Mouse (Mus musculus) bone marrow, adult 2 months (tissue): ENCODE measurements around the gene Tal1. TPM values are rescaled to one million over a fixed set of nuclear protein-coding genes. Genes with fewer than 3 reads are reported as not detected.

ENCODE experiments used
- H3K27ac ChIP-seq: fragments of 200-500 bp; 2 replicates; pipeline ENCODE4 v1.5.1; 2012; ENCODE audit warnings: low read depth, mild to moderate bottlenecking, control low read depth, inconsistent platforms, low read length; ENCODE audit not compliant: control insufficient read depth, poor library complexity, insufficient read depth
- H3K4me1 ChIP-seq: fragments of 200-500 bp; 2 replicates; pipeline ENCODE4 v1.6.1; 2011; ENCODE audit warnings: low read length; ENCODE audit not compliant: control insufficient read depth, insufficient read depth
- H3K4me3 ChIP-seq: fragments of 200-500 bp; replicated peaks from 2 replicates; pipeline ENCODE3; 2011; ENCODE audit warnings: mild to moderate bottlenecking, low read depth, low read length, control low read depth; ENCODE audit not compliant: control insufficient read depth
- CTCF ChIP-seq: fragments of 200-500 bp; IDR thresholded peaks from 2 replicates; pipeline ENCODE4 v1.5.1; 2011; ENCODE audit warnings: low read length, control low read depth; ENCODE audit not compliant: control insufficient read depth, insufficient read depth
- POLR2A ChIP-seq: fragments of 200-500 bp; IDR thresholded peaks from 2 replicates; pipeline ENCODE4 v1.6.1; 2011; ENCODE audit warnings: low read depth, mild to moderate bottlenecking, control low read depth, low read length, borderline replicate concordance; ENCODE audit not compliant: control insufficient read depth
- WGBS: fragments of 180-500 bp; shearing (Covaris S2); methylation state at CpG from one replicate; pipeline ENCODE4 v1.1.7; 2018; 5-methylcytosine and 5-hydroxymethylcytosine counted together
- polyA plus RNA-seq: library from polyadenylated mRNA; stranded (reverse); fragments of >200 nt; gene quantifications from 2 replicates; pipeline ENCODE4 v1.2.4, GENCODE M21; 2011; ENCODE audit warnings: low replicate concordance; ENCODE audit not compliant: missing spikeins, insufficient read depth, insufficient read length

The Tal1 gene
- polyA plus RNA-seq, 1 experiment: 68.4 TPM

GRCm38 (mm10) chr4:115113266-115113665 is 57.0 kb downstream of the Tal1 start:
- Histone ChIP-seq H3K27ac (no peak overlapping the region), H3K4me3 (no peak overlapping the region), H3K4me1 (no peaks in the 10 kb centered on the region; the same call in 1 of the 2 replicates)
- 32% methylated on average over 5 of the region's 5 CpGs for WGBS
- TF ChIP-seq POLR2A (no peak), CTCF (no peak)

- H3K27ac ChIP-seq: peak overlapping the region; percentile 68
- peaks cover 3% of the 10 kb centered on the region for H3K4me1 ChIP-seq
- TF ChIP-seq POLR2A (no peak), CTCF (no peak)
- H3K4me3 ChIP-seq: no peak overlapping the region
- 47% methylated on average over 3 of the region's 3 CpGs for WGBS
Measured at GRCm38 (mm10) chr4:115119642-115120041, 63.4 kb downstream of the Tal1 start.

DNA sequence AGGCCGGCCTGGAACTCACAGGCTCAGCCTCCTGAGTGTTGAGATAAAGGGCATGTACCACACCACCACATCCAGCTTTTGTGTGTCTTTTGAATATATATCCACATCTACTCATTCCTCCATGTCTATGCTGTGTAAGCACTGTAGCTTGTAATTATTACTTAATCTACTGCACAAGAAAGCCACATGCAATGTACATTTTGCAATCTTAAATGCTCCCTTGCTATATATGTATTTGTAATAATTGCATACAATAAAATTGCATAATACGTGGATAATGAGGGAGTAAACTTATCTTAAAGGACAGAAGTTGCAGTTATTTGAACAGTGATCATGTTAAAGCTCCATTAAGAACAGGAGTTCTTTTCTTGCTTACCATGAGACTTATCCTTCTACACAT is 64.9 kb downstream of the Tal1 start:
- Histone ChIP-seq H3K4me1 (peaks cover 3% of the 10 kb centered on the region), H3K4me3 (no peak overlapping the region), H3K27ac (no peak overlapping the region)
- 57% methylated on average over 2 of the region's 2 CpGs for WGBS
- TF ChIP-seq CTCF (no peak), POLR2A (no peak)

Other genes with a start within 250 kb of the Tal1 start
- not detected in 2 replicates for gene Gm12830, start 234.7 kb upstream of the Tal1 start, polyA plus RNA-seq
- 0.57 TPM in 1 of 2 replicates, not detected in the other for gene Foxd2, start 147.6 kb upstream of the Tal1 start, polyA plus RNA-seq
- gene Foxe3, start 130.4 kb upstream of the Tal1 start, polyA plus RNA-seq: not detected in 2 replicates
- gene Cmpk1, start 69.2 kb upstream of the Tal1 start, polyA plus RNA-seq: 26.5 and 34.7 TPM in 2 replicates
- 7.8 and 8.1 TPM in 2 replicates for gene Stil, start 56.3 kb upstream of the Tal1 start, polyA plus RNA-seq
- gene Pdzk1ip1, start 32.3 kb downstream of the Tal1 start, polyA plus RNA-seq: 212 and 213 TPM in 2 replicates
- 0.38 and 2.0 TPM in 2 replicates for gene Cyp4x1, start 77.9 kb downstream of the Tal1 start, polyA plus RNA-seq
- gene Cyp4a29, start 185.7 kb downstream of the Tal1 start, polyA plus RNA-seq: not detected in 2 replicates
- gene Cyp4a12a, start 242.6 kb downstream of the Tal1 start, polyA plus RNA-seq: 2.1 TPM in 1 of 2 replicates, not detected in the other